Mouse (Mus musculus) forebrain, embryonic 12.5 days (tissue): ENCODE data around the gene Shq1. TPM values are rescaled to one million over a fixed set of nuclear protein-coding genes. Genes with fewer than 3 reads are reported as not detected.
A peak's percentile ranks its signal among the peaks of the same experiment; 100 is the strongest.

Experiments
- ATAC-seq: fragments of 200-750 bp; cut with Nextera tagmentation; 2 replicates; pipeline ENCODE4 v1.8.0; 2017; ENCODE audit warnings: moderate TSS enrichment; ENCODE audit not compliant: low FRiP score
- H3K27ac ChIP-seq: fragments of 300-500 bp; sonication (generic); 2 replicates; pipeline ENCODE4 v1.5.1; 2016; ENCODE audit warnings: mild to moderate bottlenecking
- H3K27me3 ChIP-seq: fragments of 300-500 bp; sonication (generic); 2 replicates; pipeline ENCODE4 v1.6.1; 2016; ENCODE audit warnings: mild to moderate bottlenecking
- H3K36me3 ChIP-seq: fragments of 300-500 bp; sonication (generic); replicated peaks from 2 replicates; pipeline ENCODE4 v1.6.1; 2016; ENCODE audit warnings: mild to moderate bottlenecking
- H3K4me1 ChIP-seq: fragments of 300-500 bp; sonication (generic); 2 replicates; pipeline ENCODE4 v1.6.1; 2016
- H3K4me2 ChIP-seq: fragments of 300-500 bp; sonication (generic); 2 replicates; pipeline ENCODE4 v1.6.1; 2016; ENCODE audit warnings: mild to moderate bottlenecking, moderate library complexity
- H3K4me3 ChIP-seq: fragments of 300-500 bp; sonication (generic); replicated peaks from 2 replicates; pipeline ENCODE4 v1.5.1; 2016; ENCODE audit warnings: mild to moderate bottlenecking
- H3K9ac ChIP-seq: fragments of 300-500 bp; sonication (generic); 2 replicates; pipeline ENCODE4 v1.6.1; 2016; ENCODE audit warnings: mild to moderate bottlenecking
- H3K9me3 ChIP-seq: fragments of 300-500 bp; sonication (generic); 2 replicates; pipeline ENCODE4 v1.6.1; 2016
- WGBS: fragments of 180-500 bp; shearing (Covaris S2); methylation state at CpG from one replicate; pipeline ENCODE4 v1.1.7; 2016; 5-methylcytosine and 5-hydroxymethylcytosine counted together
- polyA plus RNA-seq: library from polyadenylated mRNA; unstranded; fragments of >200 nt; fragmentation: Nextera tagmentation; extraction: Ambion mirVana; gene quantifications from 2 replicates; pipeline ENCODE4 v1.2.1, GENCODE M21; 2016

The Shq1 gene
- polyA plus RNA-seq: 18.0 and 18.5 TPM in 2 replicates

DNA sequence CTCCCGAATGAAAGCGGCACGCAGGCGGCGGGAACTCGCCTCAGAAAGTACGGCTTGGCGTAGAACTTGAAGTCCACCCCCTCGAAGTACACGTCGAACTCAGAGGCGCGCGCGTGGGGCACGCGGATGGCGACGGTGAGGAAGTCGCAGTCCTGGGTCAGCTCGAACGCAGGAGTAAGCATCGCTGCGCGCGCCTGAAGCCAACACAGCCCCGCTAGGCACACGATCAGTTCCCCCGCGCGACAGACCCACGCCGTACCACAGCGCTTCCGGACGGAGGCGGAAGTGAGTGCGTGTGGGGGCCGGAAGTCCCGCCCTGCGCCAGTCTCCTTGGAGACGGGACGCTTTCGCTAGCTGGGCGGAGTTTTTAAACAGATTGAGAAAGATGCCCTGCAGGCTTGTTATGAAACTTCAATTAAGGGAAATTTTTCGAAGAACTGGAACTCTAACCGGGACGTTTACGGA is at the start of gene Shq1:
Shq1 (minus strand) TSS at position 278 of the 465 bp plus-strand sequence.
- peak within 1 kb of the TSS; percentile 91 for H3K4me2 ChIP-seq
- peak within 1 kb of the TSS; percentile 64 for H3K9ac ChIP-seq
- H3K27me3 ChIP-seq: peaks cover 16% of the 10 kb centered on the region
- H3K4me3 ChIP-seq: peak within 1 kb of the TSS; percentile 83
- no peaks in the 10 kb centered on the region for H3K36me3 ChIP-seq
- H3K4me1 ChIP-seq: peaks cover 9% of the 10 kb centered on the region
- ATAC-seq: peak; percentile 94
- WGBS: under 1% methylated on average over 49 of the region's 49 CpGs
- no peaks in the 10 kb centered on the region for H3K9me3 ChIP-seq
- no peak within 1 kb of the TSS; the same call in 1 of the 2 replicates for H3K27ac ChIP-seq

DNA sequence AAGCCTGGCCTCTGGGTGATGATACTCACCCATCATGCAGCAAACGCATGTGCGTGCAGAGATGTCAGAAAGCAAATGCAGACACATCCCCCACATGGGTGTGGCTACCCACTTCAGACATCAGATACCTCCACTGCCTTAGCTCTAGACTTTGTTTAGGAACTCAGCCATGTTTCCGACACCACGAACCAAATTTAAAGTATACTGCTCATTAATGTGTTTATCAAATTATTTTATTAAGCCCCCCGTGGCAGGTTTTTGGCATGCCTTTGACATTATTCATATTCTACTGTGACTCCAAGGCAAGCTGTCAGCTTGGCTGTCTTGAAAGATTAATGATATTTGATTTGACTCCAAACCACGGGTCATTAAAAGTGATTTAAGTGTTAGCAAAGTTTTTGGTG is 49.1 kb upstream of the Shq1 start:
- peaks cover 8% of the 10 kb centered on the region; the same call in 1 of the 2 replicates for H3K27me3 ChIP-seq
- WGBS: 90% methylated on average over 6 of the region's 6 CpGs
- no peak overlapping the region for H3K4me3 ChIP-seq
- no peaks in the 10 kb centered on the region for H3K36me3 ChIP-seq
- no peak for ATAC-seq
- H3K9ac ChIP-seq: no peak overlapping the region
- no peaks in the 10 kb centered on the region for H3K9me3 ChIP-seq
- H3K4me2 ChIP-seq: no peak overlapping the region
- peaks cover 7% of the 10 kb centered on the region; the same call in 1 of the 2 replicates for H3K4me1 ChIP-seq
- no peak overlapping the region for H3K27ac ChIP-seq

DNA sequence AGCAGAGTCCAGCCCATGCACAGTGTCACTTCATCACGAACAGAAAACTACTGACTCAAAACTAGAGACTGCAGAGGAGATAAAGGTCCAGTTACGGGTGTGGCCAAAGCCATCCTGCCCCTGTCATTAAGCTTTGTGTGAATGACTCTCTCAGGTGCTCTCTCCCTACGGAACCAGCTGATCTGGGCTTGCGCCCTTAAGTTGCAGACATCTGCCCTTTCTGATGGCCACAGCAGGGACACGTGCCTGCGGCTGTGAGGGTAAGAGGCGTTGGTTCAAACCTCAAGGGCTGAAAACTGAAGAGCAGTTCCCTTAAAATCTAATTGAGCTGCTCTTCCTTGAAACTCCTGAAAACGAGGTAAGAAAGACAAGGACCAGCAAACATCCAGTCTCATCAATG is 45.9 kb upstream of the Shq1 start:
- Histone ChIP-seq H3K27me3 (peaks cover 8% of the 10 kb centered on the region; the same call in 1 of the 2 replicates), H3K9me3 (no peaks in the 10 kb centered on the region), H3K9ac (no peak overlapping the region), H3K4me3 (no peak overlapping the region), H3K36me3 (no peaks in the 10 kb centered on the region), H3K27ac (no peak overlapping the region), H3K4me2 (no peak overlapping the region), H3K4me1 (peaks cover 7% of the 10 kb centered on the region; the same call in 1 of the 2 replicates)
- WGBS: 83% methylated on average over 8 of the region's 8 CpGs
- ATAC-seq: no peak

DNA sequence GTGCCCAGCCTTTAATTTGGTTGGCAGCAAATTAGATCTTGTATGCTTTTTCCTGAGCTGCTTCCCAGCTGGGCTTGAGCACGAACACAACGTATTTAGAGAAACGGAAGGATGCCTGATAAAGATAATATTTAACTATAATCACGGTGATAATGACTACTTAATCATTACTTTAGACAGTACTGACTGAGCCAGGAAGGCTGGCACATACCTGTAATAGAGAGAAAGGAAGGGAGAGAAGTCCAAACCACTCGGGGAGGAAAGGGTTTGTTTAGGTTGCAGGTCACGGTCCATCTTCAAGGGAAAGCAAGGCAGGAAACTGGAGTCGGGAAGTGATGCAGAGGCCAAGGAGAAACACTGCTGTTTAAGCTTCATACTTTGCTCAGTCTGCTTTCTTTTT is 45.2 kb upstream of the Shq1 start:
- H3K9me3 ChIP-seq: no peaks in the 10 kb centered on the region

DNA sequence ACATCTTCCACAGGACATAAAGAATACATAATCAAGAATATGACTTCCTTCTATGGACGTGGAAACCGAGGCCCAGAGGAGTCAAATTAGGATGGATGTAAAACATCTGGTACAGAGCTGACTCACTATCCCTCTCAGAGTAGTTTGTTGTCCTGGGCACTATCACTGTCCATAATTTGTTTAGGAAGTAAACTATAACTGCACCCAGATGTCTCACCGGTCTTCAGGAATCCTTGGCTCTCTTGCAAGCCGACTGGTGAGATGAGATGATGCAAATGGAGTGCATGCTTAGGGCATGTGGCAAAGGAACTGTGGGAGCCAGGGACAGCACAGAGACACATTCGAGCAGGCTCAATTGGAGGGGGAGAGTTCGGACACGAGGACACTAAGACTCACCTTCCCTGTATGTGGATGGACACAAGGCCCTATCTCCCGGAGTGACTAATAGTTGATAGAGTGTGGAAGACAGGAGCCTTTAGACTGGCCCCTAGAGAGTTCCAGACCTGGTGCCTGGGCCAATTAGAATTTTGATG is 44.4 kb upstream of the Shq1 start:
- 91% methylated on average over 8 of the region's 8 CpGs for WGBS
- H3K27me3 ChIP-seq: peaks cover 8% of the 10 kb centered on the region; the same call in 1 of the 2 replicates
- H3K27ac ChIP-seq: no peak overlapping the region
- ATAC-seq: no peak
- H3K9me3 ChIP-seq: no peaks in the 10 kb centered on the region
- H3K9ac ChIP-seq: no peak overlapping the region
- no peaks in the 10 kb centered on the region for H3K4me1 ChIP-seq
- H3K4me3 ChIP-seq: no peak overlapping the region
- no peaks in the 10 kb centered on the region for H3K36me3 ChIP-seq
- H3K4me2 ChIP-seq: no peak overlapping the region

More for the DNA sequence above, 45.2 kb upstream of the Shq1 start:
- no peak for ATAC-seq
- Histone ChIP-seq H3K4me1 (peaks cover 4% of the 10 kb centered on the region; the same call in 1 of the 2 replicates), H3K27ac (no peak overlapping the region), H3K27me3 (peaks cover 8% of the 10 kb centered on the region; the same call in 1 of the 2 replicates), H3K4me2 (no peak overlapping the region), H3K36me3 (no peaks in the 10 kb centered on the region), H3K4me3 (no peak overlapping the region), H3K9ac (no peak overlapping the region)
- 86% methylated on average over 7 of the region's 7 CpGs for WGBS

DNA sequence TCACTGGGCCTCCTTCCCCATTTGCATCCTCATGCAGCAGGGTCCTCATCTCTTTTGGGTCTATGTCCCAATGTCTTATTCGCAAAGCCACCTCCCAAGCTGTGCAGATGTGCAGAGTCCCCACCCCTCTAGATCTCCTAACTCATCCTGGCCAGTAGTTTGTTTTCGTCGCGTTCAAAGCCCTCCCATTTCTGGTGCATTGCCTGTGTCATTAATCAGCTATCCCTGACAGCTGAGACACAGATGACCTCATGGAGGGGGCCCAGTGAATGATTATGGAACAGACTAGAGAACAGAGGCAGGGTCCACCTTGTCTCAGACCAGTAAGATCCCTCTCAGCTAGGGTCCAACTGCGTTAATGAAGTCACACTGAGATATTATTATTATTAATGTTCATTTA is 39.9 kb upstream of the Shq1 start:
- no peak for ATAC-seq
- Histone ChIP-seq H3K27ac (no peak overlapping the region), H3K4me2 (no peak overlapping the region), H3K4me1 (peaks cover 7% of the 10 kb centered on the region; the same call in 1 of the 2 replicates), H3K27me3 (peaks cover 9% of the 10 kb centered on the region), H3K36me3 (no peaks in the 10 kb centered on the region), H3K4me3 (no peak overlapping the region), H3K9ac (no peak overlapping the region), H3K9me3 (no peaks in the 10 kb centered on the region)
- 93% methylated on average over 5 of the region's 5 CpGs for WGBS

DNA sequence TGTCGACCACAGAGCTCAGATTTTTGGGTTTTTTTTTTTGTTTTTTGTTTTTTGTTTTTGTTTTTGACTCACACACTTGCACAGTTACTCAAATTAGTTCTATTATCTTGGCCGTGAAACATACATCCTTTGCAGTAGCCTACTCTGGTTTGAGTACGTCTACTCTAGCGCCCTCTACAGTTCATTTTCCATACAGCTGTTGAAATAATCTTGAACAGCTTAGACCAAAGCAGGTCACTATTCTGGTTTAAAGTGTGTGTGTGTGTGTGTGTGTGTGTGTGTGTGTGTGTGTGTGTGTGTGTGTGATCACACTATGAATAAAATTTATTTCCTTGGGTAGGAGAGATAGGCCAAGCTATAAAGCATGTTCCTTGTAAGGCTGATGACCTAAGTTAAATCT is 39.2 kb upstream of the Shq1 start:
- Histone ChIP-seq H3K4me3 (no peak overlapping the region), H3K27ac (no peak overlapping the region), H3K4me2 (no peak overlapping the region), H3K36me3 (no peaks in the 10 kb centered on the region), H3K4me1 (peaks cover 12% of the 10 kb centered on the region; the same call in 1 of the 2 replicates), H3K27me3 (peaks cover 16% of the 10 kb centered on the region), H3K9ac (no peak overlapping the region), H3K9me3 (no peaks in the 10 kb centered on the region)
- no peak for ATAC-seq
- 40% methylated on average over 4 of the region's 4 CpGs for WGBS

DNA sequence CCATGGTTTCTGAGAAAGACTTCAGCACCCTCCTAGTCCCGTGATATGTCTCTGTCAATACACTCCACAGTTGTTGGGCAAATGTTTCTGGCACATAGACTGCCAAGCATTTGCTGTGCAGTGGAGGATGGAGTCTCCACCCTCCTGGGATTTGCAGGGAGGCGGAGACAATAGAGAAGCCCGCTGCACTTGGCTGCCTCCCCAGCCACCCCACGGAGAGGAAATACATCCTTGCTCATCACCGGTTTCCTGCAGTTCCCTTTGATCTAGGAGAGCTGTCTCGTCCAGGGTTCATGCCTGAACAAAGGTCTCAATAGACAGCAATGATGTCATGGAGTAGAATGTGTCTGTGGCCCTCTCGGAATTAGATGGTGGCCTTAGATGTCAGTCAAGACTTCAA is 38.5 kb upstream of the Shq1 start:
- WGBS: 26% methylated on average over 7 of the region's 7 CpGs
- ATAC-seq: no peak

DNA sequence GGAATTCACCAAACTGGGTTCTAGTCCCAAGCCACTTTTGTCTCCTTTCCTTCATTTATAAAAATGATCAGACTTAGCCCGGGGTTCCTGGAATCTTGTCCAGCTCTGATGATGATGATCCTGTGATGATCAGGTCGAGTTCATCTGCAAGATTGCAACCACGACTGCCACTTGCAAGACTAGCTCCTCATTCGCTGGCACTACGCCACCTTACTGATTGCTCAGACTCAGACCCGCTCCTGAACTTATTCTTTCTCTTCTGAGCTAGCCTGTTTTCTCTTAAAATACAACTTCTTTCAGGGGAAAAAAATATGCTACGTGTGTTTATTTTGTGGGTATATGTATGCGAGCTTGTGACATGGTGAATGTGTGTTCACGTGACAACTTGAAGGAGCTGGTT is 38.0 kb upstream of the Shq1 start:
- no peak overlapping the region for H3K4me2 ChIP-seq
- H3K4me1 ChIP-seq: peaks cover 19% of the 10 kb centered on the region
- no peaks in the 10 kb centered on the region for H3K36me3 ChIP-seq
- peaks cover 28% of the 10 kb centered on the region for H3K27me3 ChIP-seq
- no peak overlapping the region for H3K9ac ChIP-seq
- ATAC-seq: no peak
- no peak overlapping the region for H3K4me3 ChIP-seq
- WGBS: 86% methylated on average over 9 of the region's 9 CpGs
- H3K9me3 ChIP-seq: no peaks in the 10 kb centered on the region
- no peak overlapping the region for H3K27ac ChIP-seq

More for the DNA sequence above, 38.5 kb upstream of the Shq1 start:
- Histone ChIP-seq H3K27ac (no peak overlapping the region), H3K9me3 (no peaks in the 10 kb centered on the region), H3K4me3 (no peak overlapping the region), H3K4me2 (no peak overlapping the region), H3K27me3 (peaks cover 23% of the 10 kb centered on the region), H3K4me1 (peaks cover 16% of the 10 kb centered on the region), H3K9ac (no peak overlapping the region), H3K36me3 (no peaks in the 10 kb centered on the region)

DNA sequence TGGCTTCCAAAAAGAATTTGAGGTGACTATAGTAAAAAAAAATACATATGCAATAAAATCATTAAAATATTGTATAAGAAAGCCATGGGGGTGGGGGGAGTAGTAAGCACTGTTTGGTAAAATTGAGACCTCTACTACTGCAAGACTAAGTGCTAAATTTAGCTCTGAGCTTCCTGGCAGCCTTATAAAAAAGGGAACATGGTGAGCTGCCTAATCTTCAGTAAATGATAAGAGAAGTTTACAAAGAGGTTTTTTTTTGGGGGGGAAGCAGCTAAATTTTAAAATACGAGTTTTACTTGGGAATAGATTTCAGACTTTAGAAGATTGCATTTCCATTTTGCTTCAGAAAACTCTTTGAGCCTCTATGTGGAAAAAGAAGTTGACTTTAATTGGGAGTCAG is 37.3 kb upstream of the Shq1 start:
- 84% methylated on average over 1 of the region's 1 CpGs for WGBS
- no peak overlapping the region for H3K4me2 ChIP-seq
- peaks cover 20% of the 10 kb centered on the region for H3K4me1 ChIP-seq
- H3K27me3 ChIP-seq: peaks cover 35% of the 10 kb centered on the region
- no peak overlapping the region for H3K4me3 ChIP-seq
- H3K9me3 ChIP-seq: no peaks in the 10 kb centered on the region
- no peaks in the 10 kb centered on the region for H3K36me3 ChIP-seq
- H3K9ac ChIP-seq: no peak overlapping the region
- no peak overlapping the region for H3K27ac ChIP-seq
- no peak for ATAC-seq

DNA sequence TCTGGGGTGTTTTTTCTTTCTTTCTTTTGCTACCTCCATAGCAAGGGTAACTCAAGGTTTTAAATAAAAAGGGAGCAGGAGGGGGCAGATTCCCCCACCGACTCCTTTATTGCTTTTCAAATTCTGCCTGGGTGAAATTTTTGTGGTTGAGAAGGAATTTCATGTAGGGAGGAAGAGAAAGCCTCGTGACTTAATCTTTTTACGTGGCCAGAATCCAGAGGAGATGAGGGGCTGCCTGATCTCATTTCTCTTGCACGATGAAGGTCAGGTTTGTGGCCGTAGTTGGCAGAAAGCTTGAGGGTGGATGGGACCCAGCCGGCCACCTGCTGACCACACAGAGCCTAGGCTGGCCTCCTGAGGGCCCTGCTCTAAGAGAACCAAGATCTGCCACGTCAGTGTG is 36.6 kb upstream of the Shq1 start:
- WGBS: 73% methylated on average over 7 of the region's 7 CpGs
- Histone ChIP-seq H3K4me1 (peaks cover 20% of the 10 kb centered on the region), H3K27me3 (peaks cover 42% of the 10 kb centered on the region), H3K9ac (no peak overlapping the region), H3K4me3 (no peak overlapping the region), H3K9me3 (no peaks in the 10 kb centered on the region), H3K27ac (0 out of 2 replicates have a peak overlapping the region, but pooled peaks have one; percentile 25), H3K36me3 (no peaks in the 10 kb centered on the region), H3K4me2 (no peak overlapping the region)
- no peak for ATAC-seq

DNA sequence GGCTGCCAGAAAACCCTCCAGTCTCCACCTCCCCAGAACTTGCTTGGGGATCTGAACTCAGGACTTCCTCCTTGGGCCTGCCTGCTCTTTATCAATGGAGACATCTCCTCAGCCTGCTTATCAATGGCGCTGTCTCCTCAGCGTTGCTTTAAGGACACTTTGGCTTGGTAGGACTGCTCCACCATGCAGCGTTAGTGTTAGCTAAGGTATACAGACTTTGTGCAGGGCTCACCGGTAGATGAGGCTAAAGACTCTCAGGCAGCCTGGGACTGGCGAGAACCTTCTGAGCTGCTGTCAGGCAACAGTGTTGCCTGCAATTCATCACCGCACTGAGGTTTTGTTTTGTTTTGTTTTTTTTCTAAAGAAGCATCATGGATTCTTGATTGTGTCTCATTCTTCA is 35.9 kb upstream of the Shq1 start:
- H3K36me3 ChIP-seq: no peaks in the 10 kb centered on the region
- H3K4me3 ChIP-seq: no peak overlapping the region
- H3K9ac ChIP-seq: no peak overlapping the region
- H3K27me3 ChIP-seq: peaks cover 43% of the 10 kb centered on the region
- H3K9me3 ChIP-seq: no peaks in the 10 kb centered on the region
- H3K27ac ChIP-seq: no peak overlapping the region
- peaks cover 20% of the 10 kb centered on the region for H3K4me1 ChIP-seq
- 86% methylated on average over 6 of the region's 6 CpGs for WGBS
- no peak for ATAC-seq
- no peak overlapping the region for H3K4me2 ChIP-seq

DNA sequence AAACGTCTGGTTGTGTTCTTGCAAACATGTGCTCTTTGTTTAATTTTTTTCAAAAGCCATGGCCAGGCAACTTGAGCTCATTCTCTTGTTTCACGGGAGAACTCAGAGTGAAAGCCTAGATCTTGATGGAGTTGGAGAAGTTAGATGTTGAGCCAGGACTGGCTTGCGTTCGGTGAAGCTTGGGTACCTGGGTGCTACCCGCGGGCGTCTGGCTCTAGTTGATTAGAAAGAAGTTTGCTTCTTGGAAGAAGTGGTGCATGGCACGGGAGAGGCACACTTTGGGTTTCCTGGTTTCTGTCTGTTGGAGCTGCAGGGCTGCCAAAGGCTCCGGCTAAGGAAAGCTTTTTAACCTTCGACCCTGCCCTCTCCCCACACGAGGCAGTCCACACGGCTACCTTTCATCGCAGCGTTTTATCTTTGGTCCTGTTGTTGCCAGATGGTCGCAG is 34.4 kb upstream of the Shq1 start:
- Histone ChIP-seq H3K9me3 (no peaks in the 10 kb centered on the region), H3K4me2 (peak overlapping the region; percentile 98), H3K27ac (no peak overlapping the region), H3K4me3 (peak overlapping the region; percentile 69), H3K9ac (no peak overlapping the region), H3K27me3 (peaks cover 43% of the 10 kb centered on the region), H3K36me3 (no peaks in the 10 kb centered on the region), H3K4me1 (peaks cover 20% of the 10 kb centered on the region)
- no peak for ATAC-seq
- 1% methylated on average over 15 of the region's 15 CpGs for WGBS
